In the genomic region with DNA sequence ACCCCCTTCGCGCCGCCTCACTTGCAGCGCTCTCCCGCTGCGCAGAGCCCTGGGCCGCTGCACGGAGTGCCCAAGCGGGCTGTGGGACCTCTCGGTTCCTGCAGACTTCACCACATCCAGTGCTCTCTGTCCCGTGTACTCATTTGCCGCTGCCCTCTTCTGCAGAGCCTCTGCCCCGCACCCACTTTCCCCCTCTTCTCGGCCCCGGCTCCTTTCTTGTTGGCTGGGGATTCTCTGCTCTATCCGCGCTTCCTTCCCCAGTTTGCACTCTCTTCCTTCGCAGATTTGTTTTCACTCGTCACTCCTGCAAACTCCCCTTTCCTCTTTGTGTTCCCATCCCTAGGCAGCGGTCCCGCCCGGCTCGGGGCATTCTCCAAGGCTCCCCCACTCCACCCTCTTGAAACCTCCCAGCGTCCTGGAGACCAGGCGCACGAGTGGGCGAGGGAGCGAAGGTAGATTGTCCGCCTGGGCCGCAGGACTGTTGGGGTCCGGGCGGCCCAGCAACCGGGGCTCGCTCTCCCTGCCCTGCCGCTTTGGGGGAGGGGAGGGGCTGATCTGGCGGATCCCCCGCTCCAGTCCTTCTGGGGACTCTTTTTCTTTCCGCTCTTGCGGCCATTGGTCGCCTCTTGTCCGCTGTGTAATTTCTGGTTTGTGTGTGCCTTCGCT, we compare ENCODE assay signal across 8 mouse cellular contexts. TPM values are rescaled to one million over a fixed set of nuclear protein-coding genes. Genes with fewer than 3 reads are reported as not detected.
A peak's percentile ranks its signal among the peaks of the same experiment; 100 is the strongest.
DNase-seq lines count a peak whose midpoint lies in the region; ATAC-seq lines count a peak whose summit lies in the region.

No protein-coding gene starts in this region.

- H3K27ac ChIP-seq in embryonic facial prominence, embryonic 11.5 days (replicated peaks; ENCODE audit: low read depth, low read length): peak overlapping the region; percentile 93
- peak overlapping the region; percentile 95 for H3K27ac ChIP-seq in heart, embryonic 10.5 days
- H3K27ac ChIP-seq in lung, embryonic 15.5 days: peak overlapping the region; percentile 93

- peak; percentile 64 for ATAC-seq in embryonic facial prominence, embryonic 11.5 days (replicated peaks; ENCODE audit: insufficient number of reproducible peaks, low FRiP score, low TSS enrichment, low read depth)
- ATAC-seq in lung, embryonic 15.5 days (ENCODE audit: borderline replicate concordance, extremely low read depth, low FRiP score, low TSS enrichment): peak; percentile 59
- ATAC-seq in megakaryocyte-erythroid progenitor cell, adult 5-6 weeks (replicated peaks; ENCODE audit: low FRiP score, low TSS enrichment, poor library complexity, severe bottlenecking): no peak

- under 1% methylated on average over 38 of the region's 42 CpGs for WGBS in embryonic facial prominence, embryonic 11.5 days
- WGBS in heart, embryonic 10.5 days: under 1% methylated on average over 42 of the region's 42 CpGs
- 1% methylated on average over 42 of the region's 42 CpGs for WGBS in lung, embryonic 15.5 days

- no peaks in the 10 kb centered on the region for H3K27me3 ChIP-seq in embryonic facial prominence, embryonic 11.5 days (ENCODE audit: control insufficient read depth, insufficient read depth, low read length)
- H3K27me3 ChIP-seq in heart, embryonic 10.5 days (ENCODE audit: insufficient read depth, poor library complexity, severe bottlenecking): 0 out of 2 replicates have a peak, but pooled peaks cover 6% of the 10 kb centered on the region
- no peaks in the 10 kb centered on the region for H3K27me3 ChIP-seq in lung, embryonic 15.5 days

- H3K9ac ChIP-seq in embryonic facial prominence, embryonic 11.5 days (replicated peaks; ENCODE audit: low read length): peak overlapping the region; percentile 96
- peak overlapping the region; percentile 87 for H3K9ac ChIP-seq in lung, embryonic 15.5 days

- H3K4me1 ChIP-seq in embryonic facial prominence, embryonic 11.5 days (ENCODE audit: control insufficient read depth, insufficient read depth, low read length): no peaks in the 10 kb centered on the region; the same call in 1 of the 2 replicates
- peaks cover 37% of the 10 kb centered on the region for H3K4me1 ChIP-seq in heart, embryonic 10.5 days
- H3K4me1 ChIP-seq in lung, embryonic 15.5 days: peaks cover 38% of the 10 kb centered on the region

- peak overlapping the region; percentile 77 for H3K4me2 ChIP-seq in embryonic facial prominence, embryonic 11.5 days (ENCODE audit: low read depth, low read length)
- H3K4me2 ChIP-seq in lung, embryonic 15.5 days: peak overlapping the region; percentile 90

- no peaks in the 10 kb centered on the region for H3K36me3 ChIP-seq in embryonic facial prominence, embryonic 11.5 days (replicated peaks; ENCODE audit: control insufficient read depth, insufficient read depth, low read depth, low read length)
- no peaks in the 10 kb centered on the region for H3K36me3 ChIP-seq in heart, embryonic 10.5 days
- H3K36me3 ChIP-seq in lung, embryonic 15.5 days: no peaks in the 10 kb centered on the region

- peak overlapping the region; percentile 99 for H3K4me3 ChIP-seq in embryonic facial prominence, embryonic 11.5 days (ENCODE audit: low read depth, low read length)
- H3K4me3 ChIP-seq in heart, embryonic 10.5 days: peak overlapping the region; percentile 89
- H3K4me3 ChIP-seq in lung, embryonic 15.5 days: peak overlapping the region; percentile 84

- intact Hi-C loops in left cerebral cortex, postnatal 36 days (cut with DNase I): loop anchor here (5.0 to 10.0 kb wide), 4 partner anchors 137 to 370 kb away; no protein-coding TSS in a partner anchor

- peak; percentile 18 to 33 for DNase-seq in left cerebral cortex, postnatal 36 days (ENCODE audit: low spot score in 2 of 2)
- no peak for DNase-seq in left cerebral cortex, adult 11 months (ENCODE audit: low spot score)
- peak; percentile 64 for DNase-seq in embryonic facial prominence, embryonic 11.5 days (ENCODE audit: low spot score)
- peak; percentile 79 for DNase-seq in heart, embryonic 10.5 days (ENCODE audit: low spot score)
- peak; percentile 43 for DNase-seq in kidney, adult 9 months
- DNase-seq in ovary, postnatal 36 days (ENCODE audit: low spot score): peak; percentile 64

- H3K9me3 ChIP-seq in embryonic facial prominence, embryonic 11.5 days (replicated peaks; ENCODE audit: control insufficient read depth, low read length): no peaks in the 10 kb centered on the region
- H3K9me3 ChIP-seq in heart, embryonic 10.5 days: no peaks in the 10 kb centered on the region
- H3K9me3 ChIP-seq in lung, embryonic 15.5 days: no peaks in the 10 kb centered on the region

RNA-seq across cellular contexts. Expression of gene Cachd1, which starts 1.0 kb away (rescaled TPM):
- 10 to 100 TPM; 13.6 to 16.9 TPM for total RNA-seq in left cerebral cortex, postnatal 36 days (2021)
- 27.3 and 28.0 TPM in 2 replicates for polyA plus RNA-seq in embryonic facial prominence, embryonic 11.5 days (2014; fragmentation: Nextera tagmentation; extraction: Ambion mirVana)
- polyA plus RNA-seq in heart, embryonic 10.5 days (2016; fragmentation: Nextera tagmentation; extraction: Ambion mirVana): 8.7 and 17.2 TPM in 2 replicates
- polyA plus RNA-seq in lung, embryonic 15.5 days (2015; fragmentation: Nextera tagmentation; extraction: Ambion mirVana): 16.1 and 19.1 TPM in 2 replicates
- total RNA-seq in megakaryocyte-erythroid progenitor cell, adult 5-6 weeks (2014; fragmentation: Nextera tagmentation): 18.0 and 20.6 TPM in 2 replicates
- 6.4 and 10.9 TPM in 2 replicates for total RNA-seq in megakaryocyte-erythroid progenitor cell, adult 5-6 weeks (2017)
